Mouse (Mus musculus): ENCODE measurements around the gene Tmem206. TPM values are rescaled to one million over a fixed set of nuclear protein-coding genes. Genes with fewer than 3 reads are reported as not detected.

Gene Tmem206
- polyA plus RNA-seq, 1 experiment = 8.4 TPM

DNA sequence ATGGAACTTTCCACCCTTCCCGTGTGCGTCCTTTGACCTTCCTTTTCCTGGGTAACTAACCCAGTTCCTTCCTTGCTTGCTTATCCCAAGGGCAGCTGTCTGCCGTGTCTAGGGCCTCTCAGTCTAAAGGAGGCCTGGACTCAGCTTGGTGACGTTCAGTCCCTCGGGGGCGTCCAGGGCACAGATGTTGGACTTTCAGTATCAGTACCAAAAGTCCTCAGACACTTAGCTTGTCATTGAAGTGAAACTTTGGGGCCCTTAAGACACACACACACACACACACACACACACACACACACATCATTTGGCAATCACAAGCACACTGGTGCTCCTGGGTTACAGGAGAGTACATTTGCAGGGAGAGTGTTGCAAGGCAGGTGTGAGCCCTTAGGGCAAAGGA lies 21.5 kb upstream of the Tmem206 start:
- TF ChIP-seq POLR2A (IDR thresholded peaks at IDR 0.05; ENCODE audit: borderline replicate concordance, extremely low read depth, low read depth, low read length) (no peak), CTCF (IDR thresholded peaks at IDR 0.05; ENCODE audit: insufficient read depth, low read length) (no peak)
- DNase-seq = no peak
- Histone ChIP-seq H3K4me3 (replicated peaks; ENCODE audit: extremely low read depth, low read depth, low read length) (no peak overlapping the region), H3K4me1 (ENCODE audit: control insufficient read depth, insufficient read depth, low read length) (no peaks in the 10 kb centered on the region; the same call in 1 of the 2 replicates)
- 60% methylated on average over 6 of the region's 6 CpGs for WGBS

DNA sequence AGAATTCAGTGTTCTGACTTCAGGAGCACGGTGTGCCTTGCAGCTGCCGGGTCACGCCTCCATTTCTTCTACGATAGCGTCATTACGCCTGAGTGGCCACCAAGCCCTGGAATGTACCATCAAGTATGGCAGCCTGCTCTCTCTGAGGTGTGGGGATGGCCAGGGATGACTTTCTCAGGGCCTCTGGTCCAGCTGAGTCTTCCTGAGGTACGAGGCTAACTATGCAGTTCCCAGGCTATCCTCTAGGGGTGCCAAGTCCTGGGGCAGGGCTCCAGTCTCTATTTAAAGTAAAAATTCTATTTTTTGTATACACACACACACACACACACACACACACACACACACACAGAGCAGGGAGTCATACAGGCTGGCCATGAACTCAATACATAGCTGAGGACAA lies 20.1 kb upstream of the Tmem206 start:
- H3K4me1 ChIP-seq (ENCODE audit: control insufficient read depth, insufficient read depth, low read length) = no peaks in the 10 kb centered on the region; the same call in 1 of the 2 replicates
- 67% methylated on average over 7 of the region's 7 CpGs for WGBS
- no peak for DNase-seq
- no peak overlapping the region for H3K4me3 ChIP-seq (replicated peaks; ENCODE audit: extremely low read depth, low read depth, low read length)
- TF ChIP-seq POLR2A (IDR thresholded peaks at IDR 0.05; ENCODE audit: borderline replicate concordance, extremely low read depth, low read depth, low read length) (no peak), CTCF (IDR thresholded peaks at IDR 0.05; ENCODE audit: insufficient read depth, low read length) (peak; percentile 49)

DNA sequence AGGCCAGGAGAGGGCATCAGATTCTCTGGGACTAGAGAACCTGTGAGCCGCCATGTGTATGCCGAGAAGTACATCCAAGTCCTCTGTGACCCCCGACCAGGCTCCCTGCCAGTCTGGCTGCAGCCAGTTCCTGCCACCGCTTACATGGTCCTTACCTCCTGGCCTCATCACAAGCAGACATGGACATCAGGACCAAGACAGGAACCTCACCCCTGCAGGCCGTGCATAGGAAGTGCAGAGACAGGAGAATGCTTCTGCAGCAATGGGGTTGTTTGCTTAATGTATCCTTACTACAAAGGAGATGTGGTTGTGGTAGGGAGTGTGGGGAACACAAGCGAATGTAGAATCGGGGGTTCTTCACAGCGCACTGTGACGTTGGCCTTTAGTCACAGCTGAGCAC lies 19.4 kb upstream of the Tmem206 start:
- H3K4me1 ChIP-seq (ENCODE audit: control insufficient read depth, insufficient read depth, low read length) = no peaks in the 10 kb centered on the region; the same call in 1 of the 2 replicates
- 86% methylated on average over 9 of the region's 9 CpGs for WGBS
- no peak overlapping the region for H3K4me3 ChIP-seq (replicated peaks; ENCODE audit: extremely low read depth, low read depth, low read length)
- TF ChIP-seq POLR2A (IDR thresholded peaks at IDR 0.05; ENCODE audit: borderline replicate concordance, extremely low read depth, low read depth, low read length) (no peak), CTCF (IDR thresholded peaks at IDR 0.05; ENCODE audit: insufficient read depth, low read length) (0 out of 2 replicates have a peak, but pooled peaks have one; percentile 4)
- no peak for DNase-seq

DNA sequence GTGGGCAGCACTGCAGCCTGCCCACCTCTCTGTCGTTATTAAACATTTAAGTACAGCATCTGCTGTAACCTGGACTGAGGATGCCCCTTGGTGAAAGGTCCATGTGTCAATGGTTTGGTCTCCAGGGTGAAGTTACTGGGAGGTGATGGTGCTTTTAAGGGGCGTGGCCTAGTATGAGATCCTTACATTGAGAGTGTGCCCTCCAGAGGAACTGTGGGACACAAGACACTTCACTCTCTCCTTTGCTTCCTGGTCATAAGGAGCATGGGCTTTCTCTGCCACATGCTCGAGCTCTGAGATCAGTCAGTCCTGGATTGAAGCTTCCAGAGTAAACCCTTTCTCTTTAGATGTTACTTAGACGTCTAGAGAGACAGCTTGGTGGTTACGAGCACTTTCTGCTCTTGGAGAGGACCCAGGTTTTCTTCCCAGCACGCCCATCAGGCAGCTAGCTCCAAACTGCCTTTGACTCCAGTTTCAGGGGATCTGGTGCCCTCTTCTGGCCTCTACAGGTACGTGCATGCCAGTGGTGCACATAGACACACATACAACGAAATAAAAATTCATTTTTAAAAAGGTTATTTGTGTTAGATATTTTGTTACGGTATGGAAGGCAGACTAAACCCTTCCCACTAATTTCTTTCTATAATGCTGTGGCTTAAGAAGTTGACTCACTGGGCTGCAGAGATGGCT lies 17.8 kb upstream of the Tmem206 start:
- WGBS = 82% methylated on average over 9 of the region's 9 CpGs
- TF ChIP-seq CTCF (IDR thresholded peaks at IDR 0.05; ENCODE audit: insufficient read depth, low read length) (peak; percentile 61; the same call in 1 of the 2 replicates), POLR2A (IDR thresholded peaks at IDR 0.05; ENCODE audit: borderline replicate concordance, extremely low read depth, low read depth, low read length) (no peak)
- DNase-seq = no peak
- Histone ChIP-seq H3K4me3 (replicated peaks; ENCODE audit: extremely low read depth, low read depth, low read length) (no peak overlapping the region), H3K4me1 (ENCODE audit: control insufficient read depth, insufficient read depth, low read length) (peaks cover 2% of the 10 kb centered on the region; the same call in 1 of the 2 replicates)

DNA sequence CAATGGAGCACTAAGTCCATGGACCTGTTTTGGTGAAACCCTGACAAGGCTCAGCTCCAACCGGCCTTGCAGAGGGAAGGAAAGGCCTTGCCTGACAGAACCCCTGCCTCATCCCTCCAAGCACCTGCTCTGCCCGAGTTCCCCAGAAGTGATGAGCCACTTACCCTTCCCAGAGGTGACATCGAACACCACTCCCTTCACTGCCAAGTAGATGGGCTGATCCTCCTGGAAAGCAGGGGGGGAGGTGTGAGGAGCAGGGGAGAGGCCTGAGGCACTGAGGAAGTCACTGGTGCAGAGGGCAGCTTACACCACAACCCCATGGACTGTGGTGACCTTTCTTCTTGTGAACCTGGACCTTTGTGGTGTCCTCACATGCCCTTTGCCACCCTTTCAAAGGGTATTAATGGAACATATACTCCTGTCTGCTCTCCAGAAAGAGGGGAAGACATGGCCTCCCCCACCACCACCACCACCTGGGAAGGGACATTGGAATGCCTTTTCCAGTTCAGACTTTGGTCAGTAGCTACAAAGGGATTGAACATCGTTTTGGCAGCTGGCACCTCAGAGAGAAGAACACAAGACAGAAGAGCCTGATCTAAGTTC lies 14.3 kb upstream of the Tmem206 start:
- WGBS = 78% methylated on average over 4 of the region's 4 CpGs
- Histone ChIP-seq H3K4me3 (replicated peaks; ENCODE audit: extremely low read depth, low read depth, low read length) (no peak overlapping the region), H3K4me1 (ENCODE audit: control insufficient read depth, insufficient read depth, low read length) (0 out of 2 replicates have a peak, but pooled peaks cover 2% of the 10 kb centered on the region)
- no peak for DNase-seq
- no peak for TF ChIP-seq POLR2A (IDR thresholded peaks at IDR 0.05; ENCODE audit: borderline replicate concordance, extremely low read depth, low read depth, low read length)
- no peak for TF ChIP-seq CTCF (IDR thresholded peaks at IDR 0.05; ENCODE audit: insufficient read depth, low read length)

DNA sequence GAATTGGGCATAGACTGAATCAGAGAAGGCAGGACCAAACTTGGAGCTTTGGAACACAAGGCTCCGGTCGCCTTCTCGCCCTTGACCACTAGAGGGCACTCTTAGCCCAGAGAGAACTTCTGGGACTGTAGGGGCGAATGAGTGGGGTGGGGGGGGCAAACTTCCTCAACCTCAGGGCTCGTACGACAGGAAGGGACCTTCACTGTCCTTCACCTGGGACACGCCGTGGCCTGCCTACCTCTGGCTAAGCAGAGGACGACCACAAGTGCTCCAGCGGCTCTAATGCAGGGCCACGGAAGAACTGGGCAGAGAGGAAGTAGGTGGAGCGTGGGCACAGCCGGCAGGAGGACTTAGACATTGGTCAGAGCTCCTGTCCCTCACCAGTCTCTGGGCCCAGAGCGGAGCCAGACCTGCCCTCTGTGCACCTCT lies 13.2 kb upstream of the Tmem206 start:
- Histone ChIP-seq H3K4me1 (ENCODE audit: control insufficient read depth, insufficient read depth, low read length) (peaks cover 5% of the 10 kb centered on the region; the same call in 1 of the 2 replicates), H3K4me3 (replicated peaks; ENCODE audit: extremely low read depth, low read depth, low read length) (peak overlapping the region; percentile 100)
- 1% methylated on average over 14 of the region's 14 CpGs for WGBS
- peak; percentile 89 for DNase-seq
- TF ChIP-seq CTCF (IDR thresholded peaks at IDR 0.05; ENCODE audit: insufficient read depth, low read length) = peak; percentile 86
- peak; percentile 73; the same call in 1 of the 2 replicates for TF ChIP-seq POLR2A (IDR thresholded peaks at IDR 0.05; ENCODE audit: borderline replicate concordance, extremely low read depth, low read depth, low read length)

DNA sequence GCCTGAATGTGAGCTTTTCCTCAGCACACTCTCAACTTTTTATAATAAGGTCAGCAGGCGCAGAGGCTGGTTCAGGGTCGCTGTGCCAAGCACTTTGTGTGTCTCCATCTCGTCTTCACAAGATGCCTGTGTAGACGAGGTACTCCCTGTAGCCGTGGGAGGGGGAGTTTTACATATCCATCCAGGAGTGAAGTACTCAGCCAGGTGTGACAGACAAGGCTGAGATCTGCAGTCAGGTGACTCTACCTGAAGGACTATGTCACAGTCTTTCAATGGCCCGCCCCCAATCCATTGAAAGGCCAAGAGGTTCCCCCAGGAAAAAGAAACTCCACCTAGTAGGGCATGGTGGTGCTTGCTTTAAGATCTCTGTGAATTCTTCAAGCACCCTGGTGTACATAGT lies 12.6 kb upstream of the Tmem206 start:
- no peak for TF ChIP-seq CTCF (IDR thresholded peaks at IDR 0.05; ENCODE audit: insufficient read depth, low read length)
- no peak for TF ChIP-seq POLR2A (IDR thresholded peaks at IDR 0.05; ENCODE audit: borderline replicate concordance, extremely low read depth, low read depth, low read length)
- WGBS = 52% methylated on average over 6 of the region's 6 CpGs
- H3K4me3 ChIP-seq (replicated peaks; ENCODE audit: extremely low read depth, low read depth, low read length) = peak overlapping the region; percentile 37
- no peak for DNase-seq
- peaks cover 5% of the 10 kb centered on the region; the same call in 1 of the 2 replicates for H3K4me1 ChIP-seq (ENCODE audit: control insufficient read depth, insufficient read depth, low read length)

DNA sequence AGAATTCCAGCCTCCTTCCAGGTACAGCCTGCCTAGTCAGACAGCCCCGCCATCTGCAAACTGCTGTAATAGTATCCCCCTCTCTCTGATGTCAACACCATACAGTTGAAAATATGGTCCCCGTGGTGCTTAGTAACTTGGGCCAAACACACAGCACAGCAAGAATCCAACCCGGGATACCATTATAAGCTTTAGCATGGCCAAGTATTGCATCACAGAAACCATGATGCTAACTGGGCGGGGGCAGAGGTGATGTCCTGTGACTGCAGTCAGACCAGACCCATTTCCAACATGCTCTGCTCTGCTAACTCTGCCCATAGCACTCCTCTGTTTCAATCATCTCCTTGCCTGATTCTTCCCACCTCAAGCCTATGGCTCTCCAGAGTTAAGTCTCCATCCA lies 11.8 kb upstream of the Tmem206 start:
- H3K4me3 ChIP-seq (replicated peaks; ENCODE audit: extremely low read depth, low read depth, low read length) = no peak overlapping the region
- TF ChIP-seq POLR2A (IDR thresholded peaks at IDR 0.05; ENCODE audit: borderline replicate concordance, extremely low read depth, low read depth, low read length) (no peak), CTCF (IDR thresholded peaks at IDR 0.05; ENCODE audit: insufficient read depth, low read length) (no peak)
- peaks cover 5% of the 10 kb centered on the region; the same call in 1 of the 2 replicates for H3K4me1 ChIP-seq (ENCODE audit: control insufficient read depth, insufficient read depth, low read length)
- WGBS = 58% methylated on average over 4 of the region's 4 CpGs
- DNase-seq = no peak

DNA sequence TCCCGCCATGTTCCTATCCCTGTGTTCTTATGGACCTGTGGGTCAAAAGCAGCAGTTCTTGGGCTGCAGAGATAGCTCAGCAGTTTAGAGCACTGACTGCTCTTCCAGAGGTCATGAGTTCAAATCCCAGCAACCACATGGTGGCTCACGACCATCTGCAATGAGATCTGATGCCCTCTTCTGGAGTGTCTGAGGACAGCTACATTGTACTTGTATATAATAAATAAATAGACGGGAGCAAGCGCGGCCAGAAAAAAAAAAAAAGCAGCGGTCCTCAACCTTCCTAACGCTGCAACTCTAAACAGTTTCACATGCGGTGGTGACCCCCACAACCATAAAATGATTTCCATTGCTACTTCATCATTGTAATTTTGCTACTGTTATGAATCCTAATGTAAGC lies 8.9 kb upstream of the Tmem206 start:
- 49% methylated on average over 8 of the region's 8 CpGs for WGBS
- Histone ChIP-seq H3K4me1 (ENCODE audit: control insufficient read depth, insufficient read depth, low read length) (peaks cover 5% of the 10 kb centered on the region; the same call in 1 of the 2 replicates), H3K4me3 (replicated peaks; ENCODE audit: extremely low read depth, low read depth, low read length) (no peak overlapping the region)
- no peak for DNase-seq
- TF ChIP-seq POLR2A (IDR thresholded peaks at IDR 0.05; ENCODE audit: borderline replicate concordance, extremely low read depth, low read depth, low read length) (no peak), CTCF (IDR thresholded peaks at IDR 0.05; ENCODE audit: insufficient read depth, low read length) (no peak)

Measured in lung, adult 2 months (tissue).